Mouse (Mus musculus): ENCODE data around the gene Pdpn. TPM values are rescaled to one million over a fixed set of nuclear protein-coding genes. Genes with fewer than 3 reads are reported as not detected.

Pdpn gene
- polyA plus RNA-seq, 2 experiments = 34.3 to 80.3 TPM

DNA sequence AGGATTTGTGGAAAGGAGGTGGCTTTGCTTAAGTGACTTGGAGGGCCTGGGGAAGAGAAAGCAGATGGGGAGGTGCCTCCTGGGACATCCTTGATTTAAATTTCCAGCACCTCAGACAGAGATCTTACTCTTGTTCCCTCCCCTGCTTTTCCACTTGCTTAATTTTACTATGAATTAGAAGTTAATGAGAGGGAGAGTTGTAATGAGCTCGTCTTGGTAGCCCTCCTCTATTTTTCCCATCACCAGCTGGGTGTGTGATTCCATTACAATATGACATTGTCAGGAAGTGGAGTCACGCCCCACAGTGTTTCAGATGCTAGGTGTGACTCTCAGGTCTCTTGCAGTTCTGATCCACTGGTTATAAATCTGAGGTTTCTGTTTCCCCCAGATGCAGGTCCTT lies 36.7 kb upstream of the Pdpn start:
- no peaks in the 10 kb centered on the region for H3K9me3 ChIP-seq (ENCODE audit: control insufficient read depth, low read length)
- H3K9ac ChIP-seq (ENCODE audit: low read depth, low read length, severe bottlenecking) = no peak overlapping the region
- no peaks in the 10 kb centered on the region for H3K36me3 ChIP-seq (ENCODE audit: control insufficient read depth, insufficient read depth, low read length)
- WGBS = 41% methylated on average over 2 of the region's 2 CpGs
- no peaks in the 10 kb centered on the region for H3K27me3 ChIP-seq (ENCODE audit: control insufficient read depth, insufficient read depth, low read length)
- H3K4me3 ChIP-seq (replicated peaks; ENCODE audit: low read length) = no peak overlapping the region
- no peak overlapping the region for H3K4me2 ChIP-seq (replicated peaks; ENCODE audit: low read depth, low read length, severe bottlenecking)
- DNase-seq (ENCODE audit: low spot score) (no peak), ATAC-seq (ENCODE audit: low FRiP score, low read depth) (no peak)
- no peak overlapping the region for H3K27ac ChIP-seq (replicated peaks; ENCODE audit: low read depth, low read length)
- no peak for TF ChIP-seq POLR2A (IDR thresholded peaks at IDR 0.05; ENCODE audit: borderline replicate concordance, extremely low read depth, insufficient read depth, insufficient read length)
- no peaks in the 10 kb centered on the region for H3K4me1 ChIP-seq (ENCODE audit: control insufficient read depth, insufficient read depth, low read length)

DNA sequence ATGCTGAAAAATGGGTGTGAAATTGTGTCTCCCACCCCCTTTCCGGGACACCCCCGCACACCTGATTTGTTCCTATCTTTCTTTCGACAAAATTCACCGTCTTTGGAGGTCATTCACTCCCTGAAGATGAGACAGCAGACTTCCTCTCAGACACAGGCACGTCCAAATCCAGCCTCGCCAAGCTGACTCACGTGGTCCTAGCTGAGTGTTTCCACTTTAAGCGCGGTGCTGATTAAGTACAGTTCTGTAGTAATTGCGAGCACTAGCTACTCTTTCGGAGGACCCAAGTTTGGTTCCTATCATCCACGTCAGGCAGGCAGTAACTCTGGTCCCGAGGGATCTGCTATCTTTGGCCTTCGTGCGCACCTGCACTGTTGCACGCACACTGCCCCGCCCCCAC lies 35.6 kb upstream of the Pdpn start:
- Histone ChIP-seq H3K36me3 (ENCODE audit: control insufficient read depth, insufficient read depth, low read length) (no peaks in the 10 kb centered on the region), H3K9me3 (ENCODE audit: control insufficient read depth, low read length) (no peaks in the 10 kb centered on the region), H3K27me3 (ENCODE audit: control insufficient read depth, insufficient read depth, low read length) (no peaks in the 10 kb centered on the region), H3K4me3 (replicated peaks; ENCODE audit: low read length) (no peak overlapping the region), H3K27ac (replicated peaks; ENCODE audit: low read depth, low read length) (no peak overlapping the region), H3K4me1 (ENCODE audit: control insufficient read depth, insufficient read depth, low read length) (peaks cover 8% of the 10 kb centered on the region), H3K4me2 (replicated peaks; ENCODE audit: low read depth, low read length, severe bottlenecking) (no peak overlapping the region), H3K9ac (ENCODE audit: low read depth, low read length, severe bottlenecking) (no peak overlapping the region)
- DNase-seq (ENCODE audit: low spot score) = no peak
- WGBS = 83% methylated on average over 17 of the region's 17 CpGs
- no peak for ATAC-seq (ENCODE audit: low FRiP score, low read depth)
- no peak for TF ChIP-seq POLR2A (IDR thresholded peaks at IDR 0.05; ENCODE audit: borderline replicate concordance, extremely low read depth, insufficient read depth, insufficient read length)

- no peak for TF ChIP-seq POLR2A (IDR thresholded peaks at IDR 0.05; ENCODE audit: borderline replicate concordance, extremely low read depth, insufficient read depth, insufficient read length)
- Histone ChIP-seq H3K27ac (replicated peaks; ENCODE audit: low read depth, low read length) (no peak overlapping the region), H3K4me1 (ENCODE audit: control insufficient read depth, insufficient read depth, low read length) (peaks cover 9% of the 10 kb centered on the region), H3K4me3 (replicated peaks; ENCODE audit: low read length) (no peak overlapping the region), H3K4me2 (replicated peaks; ENCODE audit: low read depth, low read length, severe bottlenecking) (no peak overlapping the region), H3K9ac (ENCODE audit: low read depth, low read length, severe bottlenecking) (no peak overlapping the region), H3K9me3 (ENCODE audit: control insufficient read depth, low read length) (no peaks in the 10 kb centered on the region), H3K27me3 (ENCODE audit: control insufficient read depth, insufficient read depth, low read length) (no peaks in the 10 kb centered on the region), H3K36me3 (ENCODE audit: control insufficient read depth, insufficient read depth, low read length) (no peaks in the 10 kb centered on the region)
- ATAC-seq (ENCODE audit: low FRiP score, low read depth) (no peak), DNase-seq (ENCODE audit: low spot score) (no peak)
- 43% methylated on average over 5 of the region's 5 CpGs for WGBS
These were observed 34.8 kb upstream of the Pdpn start for GRCm38 (mm10) chr4:143334145-143334544.

- no peak for TF ChIP-seq POLR2A (IDR thresholded peaks at IDR 0.05; ENCODE audit: borderline replicate concordance, extremely low read depth, insufficient read depth, insufficient read length)
- no peak for DNase-seq (ENCODE audit: low spot score)
- H3K4me2 ChIP-seq (replicated peaks; ENCODE audit: low read depth, low read length, severe bottlenecking) = no peak overlapping the region
- H3K27ac ChIP-seq (replicated peaks; ENCODE audit: low read depth, low read length) = no peak overlapping the region
- H3K4me3 ChIP-seq (replicated peaks; ENCODE audit: low read length) = no peak overlapping the region
- H3K9ac ChIP-seq (ENCODE audit: low read depth, low read length, severe bottlenecking) = no peak overlapping the region
- H3K27me3 ChIP-seq (ENCODE audit: control insufficient read depth, insufficient read depth, low read length) = no peaks in the 10 kb centered on the region
- no peaks in the 10 kb centered on the region for H3K9me3 ChIP-seq (ENCODE audit: control insufficient read depth, low read length)
- H3K4me1 ChIP-seq (ENCODE audit: control insufficient read depth, insufficient read depth, low read length) = peaks cover 9% of the 10 kb centered on the region
- WGBS = 57% methylated on average over 1 of the region's 1 CpGs
- no peaks in the 10 kb centered on the region for H3K36me3 ChIP-seq (ENCODE audit: control insufficient read depth, insufficient read depth, low read length)
- no peak for ATAC-seq (ENCODE audit: low FRiP score, low read depth)
These were observed 32.4 kb upstream of the Pdpn start for GRCm38 (mm10) chr4:143331787-143332186.

- TF ChIP-seq POLR2A (IDR thresholded peaks at IDR 0.05; ENCODE audit: borderline replicate concordance, extremely low read depth, insufficient read depth, insufficient read length) = no peak
- DNase-seq (ENCODE audit: low spot score) (peak; percentile 83), ATAC-seq (ENCODE audit: low FRiP score, low read depth) (peak; percentile 90)
- no peaks in the 10 kb centered on the region for H3K27me3 ChIP-seq (ENCODE audit: control insufficient read depth, insufficient read depth, low read length)
- H3K9ac ChIP-seq (ENCODE audit: low read depth, low read length, severe bottlenecking) = no peak overlapping the region
- 7% methylated on average over 9 of the region's 9 CpGs for WGBS
- H3K4me3 ChIP-seq (replicated peaks; ENCODE audit: low read length) = no peak overlapping the region
- 0 out of 2 replicates have a peak overlapping the region, but pooled peaks have one; percentile 44 for H3K27ac ChIP-seq (replicated peaks; ENCODE audit: low read depth, low read length)
- H3K9me3 ChIP-seq (ENCODE audit: control insufficient read depth, low read length) = no peaks in the 10 kb centered on the region
- H3K36me3 ChIP-seq (ENCODE audit: control insufficient read depth, insufficient read depth, low read length) = no peaks in the 10 kb centered on the region
- peaks cover 9% of the 10 kb centered on the region for H3K4me1 ChIP-seq (ENCODE audit: control insufficient read depth, insufficient read depth, low read length)
- H3K4me2 ChIP-seq (replicated peaks; ENCODE audit: low read depth, low read length, severe bottlenecking) = peak overlapping the region; percentile 26; the same call in 1 of the 2 replicates
These were observed 31.2 kb upstream of the Pdpn start for GRCm38 (mm10) chr4:143330566-143330965.

- Histone ChIP-seq H3K4me2 (replicated peaks; ENCODE audit: low read depth, low read length, severe bottlenecking) (peak overlapping the region; percentile 56), H3K9ac (ENCODE audit: low read depth, low read length, severe bottlenecking) (0 out of 2 replicates have a peak overlapping the region, but pooled peaks have one; percentile 12), H3K4me3 (replicated peaks; ENCODE audit: low read length) (peak overlapping the region; percentile 29), H3K4me1 (ENCODE audit: control insufficient read depth, insufficient read depth, low read length) (peaks cover 15% of the 10 kb centered on the region), H3K36me3 (ENCODE audit: control insufficient read depth, insufficient read depth, low read length) (no peaks in the 10 kb centered on the region), H3K9me3 (ENCODE audit: control insufficient read depth, low read length) (no peaks in the 10 kb centered on the region), H3K27me3 (ENCODE audit: control insufficient read depth, insufficient read depth, low read length) (no peaks in the 10 kb centered on the region), H3K27ac (replicated peaks; ENCODE audit: low read depth, low read length) (no peak overlapping the region)
- 2% methylated on average over 10 of the region's 10 CpGs for whole genome bisulfite sequencing
- ATAC-seq (ENCODE audit: low FRiP score, low read depth) (peak; percentile 25; the same call in 1 of the 2 replicates), DNase-seq (ENCODE audit: low spot score) (peak; percentile 81)
- no peak for TF ChIP-seq POLR2A (IDR thresholded peaks at IDR 0.05; ENCODE audit: borderline replicate concordance, extremely low read depth, insufficient read depth, insufficient read length)
These were observed 26.2 kb upstream of the Pdpn start for GRCm38 (mm10) chr4:143325625-143325941.
